Mouse (Mus musculus) liver, embryonic 16.5 days (tissue): Measurements from ENCODE around the gene Golm1. TPM values are rescaled to one million over a fixed set of nuclear protein-coding genes. Genes with fewer than 3 reads are reported as not detected.
A peak's percentile ranks its signal among the peaks of the same experiment; 100 is the strongest.
"Not testable (repeated sequence)": the region's sequence is repeated elsewhere in the genome, so short reads cannot be mapped to it uniquely, and the experiment has no call there.

Source experiments
- ATAC-seq: fragments of 200-750 bp; cut with Nextera tagmentation; 2 replicates; pipeline ENCODE4 v1.8.0; 2017; ENCODE audit warnings: low read depth, mild to moderate bottlenecking, moderate number of reproducible peaks, moderate library complexity
- H3K27ac ChIP-seq: fragments of 300-500 bp; sonication (generic); 2 replicates; pipeline ENCODE4 v1.5.1; 2014; ENCODE audit warnings: mild to moderate bottlenecking, low read length
- H3K27me3 ChIP-seq: fragments of 300-500 bp; sonication (generic); 2 replicates; pipeline ENCODE4 v1.6.1; 2014; ENCODE audit warnings: low read depth, low read length, mixed read lengths; ENCODE audit not compliant: control insufficient read depth, insufficient read depth
- H3K36me3 ChIP-seq: fragments of 300-500 bp; sonication (generic); 2 replicates; pipeline ENCODE4 v1.6.1; 2014; ENCODE audit warnings: mild to moderate bottlenecking; ENCODE audit not compliant: control insufficient read depth, insufficient read depth
- H3K4me1 ChIP-seq: fragments of 300-500 bp; sonication (generic); 2 replicates; pipeline ENCODE4 v1.6.1; 2014; ENCODE audit warnings: low read depth, low read length, mixed read lengths; ENCODE audit not compliant: control insufficient read depth
- H3K4me2 ChIP-seq: fragments of 300-500 bp; sonication (generic); 2 replicates; pipeline ENCODE4 v1.6.1; 2014; ENCODE audit warnings: low read depth, low read length, mixed read lengths
- H3K4me3 ChIP-seq: fragments of 300-500 bp; sonication (generic); 2 replicates; pipeline ENCODE4 v1.5.1; 2014; ENCODE audit warnings: low read depth, mild to moderate bottlenecking, low read length
- H3K9ac ChIP-seq: fragments of 300-500 bp; sonication (generic); 2 replicates; pipeline ENCODE4 v1.6.1; 2014; ENCODE audit warnings: low read depth, low read length
- H3K9me3 ChIP-seq: fragments of 300-500 bp; sonication (generic); replicated peaks from 2 replicates; pipeline ENCODE4 v1.6.1; 2016; ENCODE audit warnings: low read length; ENCODE audit not compliant: control insufficient read depth
- WGBS: fragments of 180-500 bp; shearing (Covaris S2); extraction: QIAGEN DNeasy Blood & Tissue Kit; methylation state at CpG from one replicate; pipeline ENCODE4 v1.1.7; 2014; ENCODE audit not compliant: insufficient replicate concordance; 5-methylcytosine and 5-hydroxymethylcytosine counted together
- polyA plus RNA-seq: library from polyadenylated mRNA; unstranded; fragments of >200 nt; fragmentation: Nextera tagmentation; extraction: Ambion mirVana; gene quantifications from 2 replicates; pipeline ENCODE4 v1.2.1, GENCODE M21; 2015

Golm1 gene
- 36.8 and 38.6 TPM in 2 replicates for polyA plus RNA-seq

DNA sequence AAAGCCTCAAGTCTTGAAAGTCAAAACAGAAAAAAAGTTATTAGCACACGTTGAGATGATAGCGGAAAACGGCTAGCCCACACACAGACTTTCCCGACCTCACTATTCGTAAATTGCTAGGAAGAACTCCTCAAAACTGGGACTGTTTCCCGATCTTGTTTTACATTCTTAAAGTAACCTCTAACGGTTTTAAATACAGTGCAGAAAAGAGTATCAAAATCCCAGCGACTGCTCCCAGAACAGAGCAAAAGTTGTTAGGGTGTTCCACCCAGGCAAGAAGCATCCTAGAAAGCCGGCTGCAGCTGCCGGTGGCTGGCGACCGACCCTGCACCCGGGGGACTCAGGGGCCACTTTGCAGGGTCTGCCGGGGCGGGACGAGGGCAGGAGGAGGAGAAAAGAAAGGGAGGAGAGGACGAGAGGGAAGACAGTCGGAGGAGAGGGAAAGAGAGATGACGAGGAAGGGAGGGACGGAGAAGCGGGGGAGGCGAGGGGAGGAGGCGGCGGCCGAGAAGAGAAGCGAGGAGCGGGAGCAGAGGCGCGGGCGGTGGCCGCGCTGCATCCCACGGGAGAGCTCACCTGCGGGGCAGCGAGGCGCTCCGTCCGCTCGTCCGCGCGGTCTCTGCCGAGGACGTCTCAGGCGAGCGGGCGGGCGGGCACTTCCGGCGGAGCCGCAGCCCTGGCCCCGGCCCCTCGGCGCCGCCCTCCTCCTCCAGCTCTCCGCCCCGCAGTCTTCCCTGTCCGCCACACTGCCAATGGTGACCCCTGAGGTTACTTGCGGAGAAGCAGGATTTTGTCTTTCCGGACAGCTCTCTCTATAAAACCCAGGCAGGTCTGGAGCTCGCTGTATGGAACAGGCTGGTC, at the start of gene Golm1:
Gene Golm1, minus strand, starts transcription at position 661 of the 861 bp plus-strand sequence.
- peak within 1 kb of the TSS; percentile 92 for H3K9ac ChIP-seq
- H3K9me3 ChIP-seq = no peaks in the 10 kb centered on the region
- H3K27ac ChIP-seq = peak within 1 kb of the TSS; percentile 87
- H3K4me1 ChIP-seq = peaks cover 41% of the 10 kb centered on the region
- H3K4me2 ChIP-seq = peak within 1 kb of the TSS; percentile 75
- peak; percentile 91 for ATAC-seq
- 1% methylated on average over 39 of the region's 61 CpGs for WGBS
- H3K27me3 ChIP-seq = no peaks in the 10 kb centered on the region
- H3K4me3 ChIP-seq = peak within 1 kb of the TSS; percentile 79
- H3K36me3 ChIP-seq = no peaks in the 10 kb centered on the region

DNA sequence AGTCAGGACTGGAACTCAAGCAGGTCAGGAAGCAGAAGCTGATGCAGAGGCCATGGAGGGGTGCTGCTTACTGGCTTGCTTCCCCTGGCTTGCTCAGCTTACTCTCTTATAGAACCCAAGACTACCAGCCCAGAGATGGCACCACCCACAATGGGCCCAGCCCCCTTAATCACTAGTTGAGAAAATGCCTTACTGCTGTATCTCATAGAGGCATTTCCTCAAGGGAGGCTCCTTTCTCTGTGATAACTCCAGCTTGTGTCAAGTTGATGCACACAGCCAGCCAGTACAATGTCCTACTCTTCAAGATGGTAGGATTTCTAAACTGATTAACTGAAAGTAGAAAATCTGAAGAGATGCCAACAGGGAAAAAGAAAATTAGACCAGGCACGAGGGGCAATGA, 46.5 kb upstream of the Golm1 start:
- ATAC-seq = peak; percentile 39; the same call in 1 of the 2 replicates
- H3K4me2 ChIP-seq = not testable (repeated sequence)
- peaks cover 12% of the 10 kb centered on the region for H3K4me1 ChIP-seq

DNA sequence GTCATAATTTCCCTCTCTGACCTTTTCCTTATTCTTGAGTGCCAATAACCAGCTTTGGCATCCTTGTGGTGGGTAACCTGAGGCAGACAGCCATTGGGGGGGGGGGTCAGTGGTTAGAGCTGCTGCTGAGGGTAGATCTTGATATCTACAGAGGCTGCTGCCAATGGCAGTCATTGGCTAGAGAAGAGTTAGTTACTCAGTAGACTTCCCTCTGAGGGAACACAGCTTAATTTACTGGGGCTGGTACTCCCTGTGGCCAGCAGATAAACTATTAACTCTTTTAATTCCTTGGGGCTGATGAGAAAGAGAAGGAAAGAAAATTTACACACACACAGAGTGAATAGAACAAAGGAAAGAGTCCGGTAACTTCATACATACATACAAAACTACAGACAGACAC, 43.9 kb upstream of the Golm1 start:
- Histone ChIP-seq H3K4me2 (no peak overlapping the region), H3K27ac (no peak overlapping the region), H3K4me1 (peaks cover 12% of the 10 kb centered on the region), H3K4me3 (no peak overlapping the region), H3K36me3 (no peaks in the 10 kb centered on the region), H3K27me3 (no peaks in the 10 kb centered on the region), H3K9ac (no peak overlapping the region), H3K9me3 (no peaks in the 10 kb centered on the region)
- WGBS = 69% methylated on average over 1 of the region's 1 CpGs
- peak; percentile 69 for ATAC-seq

More for the DNA sequence above, 46.5 kb upstream of the Golm1 start:
- not testable (repeated sequence) for H3K9me3 ChIP-seq, H3K36me3 ChIP-seq, H3K4me3 ChIP-seq, H3K27ac ChIP-seq, H3K9ac ChIP-seq
- H3K27me3 ChIP-seq = peaks cover 12% of the 10 kb centered on the region; the same call in 1 of the 2 replicates
- WGBS = 42% methylated on average over 1 of the region's 1 CpGs

DNA sequence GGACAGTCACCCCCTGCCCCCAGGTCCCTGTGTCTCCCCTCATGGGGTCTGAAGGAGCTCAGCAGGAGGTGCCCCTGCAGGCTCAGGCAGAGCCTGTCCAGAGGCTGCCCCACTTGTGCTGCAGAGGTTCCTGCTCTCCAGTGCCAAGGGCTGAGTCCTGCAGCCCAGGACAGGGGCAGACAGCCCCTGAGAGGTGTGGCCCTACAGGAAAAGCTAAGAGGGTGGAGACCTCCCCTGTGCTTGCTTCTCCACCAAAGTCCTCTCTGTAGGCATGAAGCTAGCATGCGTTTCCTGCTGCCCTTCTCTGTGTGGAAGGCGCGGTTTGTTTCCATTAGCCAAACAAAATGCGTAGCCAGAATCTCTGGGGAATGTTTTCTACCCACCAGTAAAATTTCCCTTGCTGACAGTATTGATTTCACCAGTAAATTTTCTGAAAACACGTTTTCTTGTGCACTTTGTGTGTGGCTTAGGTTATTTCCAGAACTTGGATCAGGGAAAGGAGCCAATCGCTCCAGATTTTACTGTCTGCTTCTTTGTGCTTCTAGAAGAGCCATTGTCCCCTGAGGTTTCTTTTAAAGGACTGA, 43.3 kb upstream of the Golm1 start:
- not testable (repeated sequence) for H3K27ac ChIP-seq, H3K4me2 ChIP-seq, H3K4me3 ChIP-seq, H3K27me3 ChIP-seq, H3K9me3 ChIP-seq, H3K36me3 ChIP-seq, H3K9ac ChIP-seq
- peaks cover 12% of the 10 kb centered on the region for H3K4me1 ChIP-seq
- WGBS = 15% methylated on average over 6 of the region's 6 CpGs
- peak; percentile 48; the same call in 1 of the 2 replicates for ATAC-seq

DNA sequence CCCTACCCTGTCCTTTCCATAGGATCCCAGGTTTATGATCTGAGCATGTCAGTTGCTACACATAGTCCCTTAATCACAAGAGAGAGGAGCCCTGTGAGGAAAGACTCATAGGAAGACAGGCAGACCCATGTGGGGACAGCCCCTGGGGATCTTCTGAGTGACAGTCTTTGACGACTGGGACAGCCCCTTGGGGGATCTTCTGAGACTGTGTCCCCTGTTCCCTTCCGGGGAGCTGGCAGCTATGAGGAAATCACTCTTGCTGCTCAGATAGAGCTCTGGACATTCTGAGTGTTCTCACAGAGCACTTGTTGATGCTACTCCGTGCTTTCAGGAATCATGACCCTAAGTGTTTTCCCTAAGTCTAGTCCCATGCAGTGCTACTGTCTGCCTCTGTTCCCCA, 38.1 kb upstream of the Golm1 start:
- H3K27me3 ChIP-seq = no peaks in the 10 kb centered on the region
- no peak for ATAC-seq
- H3K27ac ChIP-seq = no peak overlapping the region
- no peak overlapping the region for H3K4me2 ChIP-seq
- no peaks in the 10 kb centered on the region for H3K36me3 ChIP-seq
- H3K9ac ChIP-seq = no peak overlapping the region
- no peaks in the 10 kb centered on the region for H3K4me1 ChIP-seq
- H3K4me3 ChIP-seq = no peak overlapping the region
- H3K9me3 ChIP-seq = no peaks in the 10 kb centered on the region
- 40% methylated on average over 3 of the region's 3 CpGs for WGBS

- H3K9ac ChIP-seq, H3K4me1 ChIP-seq, H3K27ac ChIP-seq, H3K36me3 ChIP-seq, H3K4me2 ChIP-seq, H3K9me3 ChIP-seq, ATAC-seq, H3K4me3 ChIP-seq, H3K27me3 ChIP-seq: not testable (repeated sequence)
- WGBS = 50% methylated on average over 3 of the region's 3 CpGs
Observed at GRCm38 (mm10) chr13:59711984-59712383, 36.4 kb upstream of the Golm1 start, which contains the start of gene Spata31d1b. Gene Spata31d1b (plus strand): TSS chr13:59712284.

DNA sequence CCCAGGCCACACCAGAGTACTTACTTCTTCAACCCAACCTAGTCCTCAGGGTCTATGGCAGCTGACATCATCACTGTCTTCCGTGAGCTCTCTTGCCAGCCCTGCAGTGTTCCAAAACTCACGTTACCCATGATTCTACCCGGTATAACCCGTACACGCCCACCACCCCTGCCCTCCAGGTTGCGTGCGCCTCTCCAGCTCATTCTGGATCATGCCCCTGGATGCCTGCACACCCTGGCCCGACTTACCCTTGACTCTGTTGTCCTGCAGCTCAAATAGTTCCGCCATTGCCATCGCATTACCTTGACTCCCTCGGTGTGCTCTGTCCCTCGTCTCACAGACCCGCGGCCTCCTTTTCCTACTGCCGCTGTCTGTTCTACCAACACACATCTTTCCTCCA, 34.6 kb upstream of the Golm1 start, which contains the start of gene Spata31d1a:
Gene Spata31d1a, minus strand, starts transcription at position 101 of the 400 bp plus-strand sequence.
- no peak within 1 kb of the TSS for H3K4me3 ChIP-seq
- H3K9ac ChIP-seq = no peak within 1 kb of the TSS
- no peaks in the 10 kb centered on the region for H3K9me3 ChIP-seq
- H3K4me2 ChIP-seq = no peak within 1 kb of the TSS
- no peaks in the 10 kb centered on the region for H3K27me3 ChIP-seq
- WGBS = 80% methylated on average over 15 of the region's 15 CpGs
- no peaks in the 10 kb centered on the region for H3K4me1 ChIP-seq
- H3K27ac ChIP-seq = no peak within 1 kb of the TSS
- no peak for ATAC-seq
- H3K36me3 ChIP-seq = no peaks in the 10 kb centered on the region

- Histone ChIP-seq H3K27me3 (peaks cover 18% of the 10 kb centered on the region), H3K4me3 (no peak overlapping the region), H3K4me2 (no peak overlapping the region), H3K36me3 (no peaks in the 10 kb centered on the region), H3K9ac (no peak overlapping the region), H3K9me3 (no peaks in the 10 kb centered on the region), H3K4me1 (no peaks in the 10 kb centered on the region), H3K27ac (no peak overlapping the region)
- WGBS = 13% methylated on average over 12 of the region's 12 CpGs
- ATAC-seq = no peak
Observed at GRCm38 (mm10) chr13:59704562-59704961, 29.0 kb upstream of the Golm1 start.

DNA sequence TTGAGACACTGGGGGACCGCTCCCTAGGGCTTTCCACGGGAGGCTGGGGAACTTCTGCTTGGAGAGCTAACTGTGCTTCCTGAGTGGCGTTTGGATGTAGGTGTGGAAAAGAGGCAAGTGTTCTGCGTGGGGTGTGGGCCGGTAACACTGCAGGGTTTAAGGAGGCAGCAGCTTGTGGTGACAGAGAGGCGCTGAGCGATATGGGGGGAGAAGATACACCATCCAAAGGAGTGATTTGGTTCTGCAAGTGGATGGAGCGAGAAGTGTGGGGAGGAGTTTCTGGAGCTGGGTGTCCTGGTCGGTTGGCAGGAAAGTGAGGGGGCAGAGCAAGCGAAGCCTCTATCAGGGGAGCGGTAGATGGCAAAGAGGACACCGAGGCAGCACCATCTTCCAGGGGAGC, 27.9 kb upstream of the Golm1 start:
- H3K27ac ChIP-seq = no peak overlapping the region

More for the DNA sequence above, 27.9 kb upstream of the Golm1 start:
- Histone ChIP-seq H3K9ac (no peak overlapping the region), H3K4me1 (no peaks in the 10 kb centered on the region), H3K4me3 (no peak overlapping the region), H3K36me3 (no peaks in the 10 kb centered on the region), H3K9me3 (no peaks in the 10 kb centered on the region), H3K27me3 (peaks cover 18% of the 10 kb centered on the region), H3K4me2 (no peak overlapping the region)
- 66% methylated on average over 12 of the region's 12 CpGs for WGBS
- ATAC-seq = no peak
